Mouse (Mus musculus) heart, adult 2 months (tissue): Measurements from ENCODE around the gene Zbtb12. TPM values are rescaled to one million over a fixed set of nuclear protein-coding genes. Genes with fewer than 3 reads are reported as not detected.
"Not testable (repeated sequence)": the region's sequence is repeated elsewhere in the genome, so short reads cannot be mapped to it uniquely, and the experiment has no call there.

Experiments
- DNase-seq, 2 experiments: peaks; one replicate each; pipeline ENCODE4 v3.0.0; 2021
- H3K27ac ChIP-seq: fragments of 200-600 bp; 2 replicates; pipeline ENCODE4 v1.8.1; 2022
- H3K27me3 ChIP-seq: fragments of 200-500 bp; 2 replicates; pipeline ENCODE4 v1.6.1; 2012; ENCODE audit warnings: mild to moderate bottlenecking, low read length, inconsistent platforms, mixed read lengths; ENCODE audit not compliant: control insufficient read depth, insufficient read depth
- H3K36me3 ChIP-seq: fragments of 200-500 bp; 2 replicates; pipeline ENCODE4 v1.6.1; 2012; ENCODE audit warnings: low read length, inconsistent platforms; ENCODE audit not compliant: control insufficient read depth, insufficient read depth
- H3K4me1 ChIP-seq: fragments of 200-500 bp; 2 replicates; pipeline ENCODE4 v1.6.1; 2011; ENCODE audit warnings: low read length; ENCODE audit not compliant: control insufficient read depth, insufficient read depth
- H3K4me3 ChIP-seq: fragments of 200-600 bp; 2 replicates; pipeline ENCODE4 v1.8.1; 2022
- H3K79me2 ChIP-seq: fragments of 200-500 bp; replicated peaks from 2 replicates; pipeline ENCODE4 v1.6.1; 2012; ENCODE audit warnings: mild to moderate bottlenecking, inconsistent platforms, low read length, moderate library complexity, mixed read lengths; ENCODE audit not compliant: control insufficient read depth, insufficient read depth
- H3K9ac ChIP-seq: fragments of 200-500 bp; 2 replicates; pipeline ENCODE4 v1.6.1; 2012; ENCODE audit warnings: low read depth, mild to moderate bottlenecking, control low read depth, inconsistent platforms, low read length, mixed read lengths
- CTCF ChIP-seq: fragments of 200-600 bp; IDR thresholded peaks from 2 replicates; pipeline ENCODE4 v1.8.1; 2022; ENCODE audit warnings: antibody characterized with exemption, mild to moderate bottlenecking, moderate library complexity
- EP300 ChIP-seq: fragments of 200-500 bp; IDR thresholded peaks from 2 replicates; pipeline ENCODE4 v1.6.1; 2011; ENCODE audit warnings: low read depth, low read length, control low read depth; ENCODE audit not compliant: insufficient read depth
- POLR2A ChIP-seq: fragments of 200-500 bp; IDR thresholded peaks from 2 replicates; pipeline ENCODE4 v1.6.1; 2011; ENCODE audit warnings: mild to moderate bottlenecking, low read depth, low read length, control low read depth; ENCODE audit not compliant: insufficient read depth
- WGBS: fragments of 180-500 bp; shearing (Covaris S2); methylation state at CpG from one replicate; pipeline ENCODE4 v1.1.7; 2018; 5-methylcytosine and 5-hydroxymethylcytosine counted together
- intact Hi-C: fragments of 180-260 bp; cut with DNase I; formaldehyde crosslinking; loops from one replicate; pipeline ENCODE4 v1.15.1; 2025
- long read RNA-seq: library from polyadenylated mRNA; stranded (forward); transcript quantifications from one replicate; pipeline ENCODE4 v2.0.0, GENCODE M21; 2021
- polyA plus RNA-seq: library from polyadenylated mRNA; depleted of rRNA; stranded (reverse); fragments of >200 nt; gene quantifications from 2 replicates; pipeline ENCODE4 v1.2.3, GENCODE M21; 2012; rRNA removed
- total RNA-seq, 2 experiments: library from RNA; stranded (reverse); gene quantifications; 2 replicates each; pipeline ENCODE4 v1.2.3; 2021

The Zbtb12 gene
- total RNA-seq (1 to 10 TPM; 7.9 to 9.0 TPM), polyA plus RNA-seq (10.0 and 11.0 TPM in 2 replicates)
- long read RNA-seq: 0 reads

DNA sequence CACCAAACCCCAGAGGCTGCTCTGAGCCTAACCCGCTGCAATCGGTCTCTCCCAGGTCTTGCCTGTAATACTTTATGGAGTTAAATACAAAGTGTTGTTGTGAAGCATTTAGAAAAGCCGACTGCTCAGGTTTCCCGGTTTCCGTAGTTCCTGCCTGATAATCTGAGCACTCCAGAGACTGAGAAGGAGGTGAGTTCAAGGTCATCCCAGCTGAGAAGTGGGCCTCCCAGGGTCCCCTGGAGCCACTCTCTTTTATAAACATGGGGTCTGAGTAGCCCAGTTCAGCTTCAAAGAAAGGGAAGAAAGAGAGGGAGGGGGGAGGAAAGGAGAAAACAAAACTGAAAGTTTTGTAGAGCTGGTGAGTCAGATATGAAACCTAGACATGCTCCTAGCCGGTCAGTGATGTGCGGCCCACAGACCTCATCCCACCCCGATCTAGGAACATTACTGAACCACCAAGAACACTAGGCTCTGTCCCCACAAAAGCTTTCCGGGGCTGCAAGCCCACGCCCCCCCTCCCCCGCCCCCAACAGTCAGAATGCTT is at the start of gene Zbtb12:
Gene Zbtb12, plus strand, starts transcription at position 148 of the 544 bp plus-strand sequence.
- no peak within 1 kb of the TSS for H3K27ac ChIP-seq
- H3K4me1 ChIP-seq: no peaks in the 10 kb centered on the region
- H3K79me2 ChIP-seq: no peaks in the 10 kb centered on the region
- H3K27me3 ChIP-seq: no peaks in the 10 kb centered on the region
- TF ChIP-seq CTCF (no peak), POLR2A (no peak), EP300 (no peak)
- WGBS: 54% methylated on average over 11 of the region's 11 CpGs
- H3K4me3 ChIP-seq: no peak within 1 kb of the TSS
- intact Hi-C loops: no loop called here
- H3K36me3 ChIP-seq: no peaks in the 10 kb centered on the region
- no peak for DNase-seq
- H3K9ac ChIP-seq: no peak within 1 kb of the TSS; the same call in 1 of the 2 replicates

DNA sequence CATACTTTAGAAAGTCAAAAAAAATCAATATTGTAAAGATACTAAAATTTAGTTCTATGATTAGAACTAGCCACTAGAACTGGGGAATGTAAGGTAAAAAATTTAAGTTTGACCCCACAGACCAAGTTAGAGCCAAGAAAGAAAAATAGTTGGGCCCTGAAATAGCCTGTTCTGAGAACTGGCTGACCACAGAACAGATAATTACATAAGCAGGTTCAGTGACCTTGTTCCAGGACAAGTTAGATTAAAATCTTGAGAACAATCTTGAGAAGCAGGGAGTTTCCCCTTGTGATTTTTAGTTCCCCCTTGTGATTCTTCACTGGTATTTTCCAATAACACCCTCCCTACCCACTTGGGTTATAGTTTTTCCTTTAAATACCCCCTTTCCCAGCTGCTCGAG is 48.5 kb upstream of the Zbtb12 start:
- H3K4me1 ChIP-seq, H3K4me3 ChIP-seq, DNase-seq, H3K79me2 ChIP-seq, H3K9ac ChIP-seq, H3K27me3 ChIP-seq, H3K27ac ChIP-seq, H3K36me3 ChIP-seq: not testable (repeated sequence)
- intact Hi-C loops: loop anchor here (10.0 kb wide), 1 partner anchor 414 kb away; the partner anchor contains the start of gene Ddx39b
- 100% methylated on average over 1 of the region's 1 CpGs for WGBS

GRCm38 (mm10) chr17:34836155-34836855 is 43.0 kb upstream of the Zbtb12 start:
- no peak for DNase-seq
- intact Hi-C loops: loop anchor here (5.0 to 10.0 kb wide), 2 partner anchors 146 to 408 kb away; partner anchors contain the start of genes Ddx39b and Lsm2
- Histone ChIP-seq H3K4me1 (peaks cover 4% of the 10 kb centered on the region), H3K79me2 (peaks cover 2% of the 10 kb centered on the region; the same call in 1 of the 2 replicates), H3K4me3 (peak overlapping the region; percentile 63), H3K27me3 (no peaks in the 10 kb centered on the region), H3K27ac (peak overlapping the region; percentile 74), H3K36me3 (no peaks in the 10 kb centered on the region), H3K9ac (peak overlapping the region; percentile 71)
- TF ChIP-seq POLR2A (no peak), CTCF (no peak), EP300 (no peak)
- WGBS: 4% methylated on average over 48 of the region's 48 CpGs

- Histone ChIP-seq H3K27ac (peak within 1 kb of the TSS; percentile 74), H3K79me2 (peaks cover 2% of the 10 kb centered on the region; the same call in 1 of the 2 replicates), H3K4me1 (peaks cover 4% of the 10 kb centered on the region), H3K4me3 (peak within 1 kb of the TSS; percentile 63), H3K27me3 (no peaks in the 10 kb centered on the region), H3K36me3 (no peaks in the 10 kb centered on the region), H3K9ac (peak within 1 kb of the TSS; percentile 71)
- under 1% methylated on average over 40 of the region's 40 CpGs for WGBS
- DNase-seq: peak; percentile 96 to 97
- TF ChIP-seq CTCF: no peak
- TF ChIP-seq POLR2A: peak; percentile 89
- TF ChIP-seq EP300: 0 out of 2 replicates have a peak, but pooled peaks have one; percentile 8
- intact Hi-C loops: loop anchor here (1.0 to 10.0 kb wide), 3 partner anchors 13 to 408 kb away; partner anchors contain the start of genes Ddx39b, Lsm2, Nelfe and Skiv2l
Measured at GRCm38 (mm10) chr17:34836856-34837221, 42.4 kb upstream of the Zbtb12 start, which contains the start of the genes Stk19 and Dxo. TSS of gene Stk19 (minus strand) at chr17:34836945. TSS of gene Dxo (plus strand) at chr17:34837019.

DNA sequence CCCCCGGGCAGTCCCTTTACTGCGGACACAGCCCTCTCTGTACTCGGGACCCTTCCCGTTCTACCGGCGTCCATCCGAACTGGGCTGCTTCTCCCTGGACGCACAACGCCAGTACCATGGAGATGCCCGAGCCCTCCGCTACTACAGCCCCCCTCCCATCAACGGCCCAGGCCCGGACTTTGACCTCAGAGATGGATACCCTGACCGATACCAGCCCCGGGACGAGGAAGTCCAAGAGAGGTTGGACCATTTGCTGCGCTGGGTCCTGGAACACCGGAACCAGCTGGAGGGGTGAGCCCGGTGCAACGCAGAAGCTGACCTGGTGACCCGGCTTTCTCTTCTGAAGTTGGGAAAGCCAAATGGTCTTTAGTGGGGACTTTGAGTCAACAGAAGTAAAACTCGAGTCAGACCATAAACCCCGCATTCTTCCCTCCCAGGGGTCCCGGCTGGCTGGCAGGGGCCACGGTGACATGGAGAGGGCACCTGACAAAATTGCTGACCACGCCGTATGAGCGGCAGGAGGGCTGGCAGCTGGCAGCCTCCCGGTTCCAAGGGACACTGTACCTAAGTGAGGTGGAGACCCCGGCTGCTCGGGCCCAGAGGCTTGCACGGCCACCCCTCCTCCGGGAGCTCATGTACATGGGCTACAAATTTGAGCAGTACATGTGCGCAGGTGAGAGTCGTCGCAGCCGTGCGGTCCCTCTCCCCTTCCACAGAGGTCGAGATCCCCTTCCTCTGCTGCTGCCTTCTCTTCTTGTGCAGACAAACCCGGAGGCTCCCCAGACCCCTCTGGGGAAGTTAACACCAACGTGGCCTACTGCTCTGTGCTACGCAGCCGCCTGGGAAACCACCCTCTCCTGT is 41.6 kb upstream of the Zbtb12 start:
- Histone ChIP-seq H3K9ac (peak overlapping the region; percentile 67), H3K4me1 (peaks cover 4% of the 10 kb centered on the region), H3K27me3 (no peaks in the 10 kb centered on the region), H3K27ac (peak overlapping the region; percentile 74), H3K4me3 (peak overlapping the region; percentile 63), H3K36me3 (no peaks in the 10 kb centered on the region), H3K79me2 (peaks cover 2% of the 10 kb centered on the region; the same call in 1 of the 2 replicates)
- TF ChIP-seq POLR2A (no peak), EP300 (no peak), CTCF (no peak)
- intact Hi-C loops: loop anchor here (1.0 to 10.0 kb wide), 3 partner anchors 13 to 407 kb away; partner anchors contain the start of genes Ddx39b, Lsm2, Nelfe and Skiv2l
- DNase-seq: no peak
- WGBS: 36% methylated on average over 43 of the region's 43 CpGs
